In the genomic region with DNA sequence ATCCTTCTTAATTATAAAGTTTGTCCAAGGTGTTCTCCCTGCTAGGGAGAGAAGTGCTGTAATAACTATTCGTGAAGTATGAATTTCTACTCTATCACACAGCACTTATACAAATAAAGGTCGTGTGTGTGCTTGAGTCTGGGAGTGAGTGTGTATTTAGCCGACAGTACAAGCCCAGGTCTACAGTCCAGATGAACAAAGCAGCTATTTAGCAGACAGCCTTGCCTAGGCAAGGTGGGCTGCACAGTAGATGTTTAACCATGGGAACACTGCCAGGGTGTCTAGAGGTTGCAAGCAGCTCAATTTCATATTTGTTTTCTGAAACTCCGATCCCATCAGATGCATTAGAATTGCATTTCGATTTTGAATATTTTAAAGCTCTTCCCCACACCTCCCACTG, we compare ENCODE assay signal across 16 mouse cellular contexts.
A peak's percentile ranks its signal among the peaks of the same experiment; 100 is the strongest.
DNase-seq lines count a peak whose midpoint lies in the region; ATAC-seq and TF ChIP-seq lines count a peak whose summit lies in the region.
"Had no signal": no experiment of that assay in that cellular context is flagged by ENCODE, and none has a peak within 500 bp of the region (broad histone marks: within the 10 kb centered on the region; RNA-seq: fewer than 3 reads in every experiment).

No protein-coding gene starts in this region.

- peak; percentile 45 for DNase-seq in embryonic facial prominence, embryonic 14.5 days (ENCODE audit: low spot score)
- DNase-seq in embryonic facial prominence, embryonic 10.5 days (ENCODE audit: low spot score): no peak
- peak; percentile 63 for DNase-seq in lung, embryonic 14.5 days
- no peak for DNase-seq in lung, postnatal 4 days
- peak; percentile 13 for DNase-seq in brain, embryonic 14.5 days (ENCODE audit: low read depth)
- DNase-seq in thymus, postnatal 10 days (ENCODE audit: low spot score in 2 of 2): no peak
- DNase-seq: adrenal gland, postnatal 10 days; cerebellum, adult 18-20 months; embryo, embryonic 11 days; gastrocnemius, adult 2 months; gastrocnemius, postnatal 25 days had no signal

- H3K27ac ChIP-seq in embryonic facial prominence, embryonic 14.5 days (replicated peaks; ENCODE audit: low read depth, low read length): no peak overlapping the region
- H3K27ac ChIP-seq in embryonic facial prominence, embryonic 10.5 days (replicated peaks): no peak overlapping the region
- no peak overlapping the region for H3K27ac ChIP-seq in lung, embryonic 14.5 days (ENCODE audit: low read depth)
- H3K27ac ChIP-seq in stomach, embryonic 16.5 days (ENCODE audit: low read length): no peak overlapping the region
- H3K27ac ChIP-seq: embryonic facial prominence, embryonic 12.5 days; forebrain, embryonic 13.5 days; gastrocnemius, adult 2 months; hindbrain, embryonic 10.5 days had no signal

- TF ChIP-seq POLR2A in brain, embryonic 14.5 days (IDR thresholded peaks at IDR 0.05; ENCODE audit: borderline replicate concordance, extremely low read depth, insufficient read depth, insufficient read length, poor library complexity, severe bottlenecking): no peak

- H3K36me3 ChIP-seq in embryonic facial prominence, embryonic 14.5 days (ENCODE audit: control insufficient read depth, insufficient read depth, low read length): no peaks in the 10 kb centered on the region
- H3K36me3 ChIP-seq in embryonic facial prominence, embryonic 10.5 days (replicated peaks): no peaks in the 10 kb centered on the region
- H3K36me3 ChIP-seq in lung, embryonic 14.5 days (ENCODE audit: insufficient read depth): no peaks in the 10 kb centered on the region
- H3K36me3 ChIP-seq in stomach, embryonic 16.5 days (ENCODE audit: control insufficient read depth, insufficient read depth, low read length): no peaks in the 10 kb centered on the region
- H3K36me3 ChIP-seq: embryonic facial prominence, embryonic 12.5 days; heart, embryonic 12.5 days; hindbrain, embryonic 10.5 days had no signal

- WGBS in embryonic facial prominence, embryonic 14.5 days: 56% methylated on average over 5 of the region's 5 CpGs
- WGBS in embryonic facial prominence, embryonic 10.5 days: 78% methylated on average over 5 of the region's 5 CpGs
- 51% methylated on average over 5 of the region's 5 CpGs for WGBS in lung, embryonic 14.5 days
- 52% methylated on average over 5 of the region's 5 CpGs for WGBS in stomach, embryonic 16.5 days

- H3K9ac ChIP-seq in embryonic facial prominence, embryonic 14.5 days (ENCODE audit: low read depth, low read length): no peak overlapping the region
- H3K9ac ChIP-seq in lung, embryonic 14.5 days: no peak overlapping the region
- H3K9ac ChIP-seq in stomach, embryonic 16.5 days (ENCODE audit: low read length): no peak overlapping the region
- H3K9ac ChIP-seq: embryonic facial prominence, embryonic 12.5 days; forebrain, embryonic 13.5 days; heart, embryonic 12.5 days had no signal

- no peak overlapping the region for H3K4me3 ChIP-seq in embryonic facial prominence, embryonic 14.5 days (ENCODE audit: low read depth, low read length)
- no peak overlapping the region for H3K4me3 ChIP-seq in embryonic facial prominence, embryonic 10.5 days
- H3K4me3 ChIP-seq in lung, embryonic 14.5 days (ENCODE audit: low read depth, low read length): no peak overlapping the region
- H3K4me3 ChIP-seq in stomach, embryonic 16.5 days (replicated peaks; ENCODE audit: low read length): no peak overlapping the region
- H3K4me3 ChIP-seq: embryonic facial prominence, embryonic 12.5 days; forebrain, embryonic 13.5 days; gastrocnemius, adult 2 months; heart, embryonic 12.5 days; hindbrain, embryonic 10.5 days had no signal

- H3K4me2 ChIP-seq in embryonic facial prominence, embryonic 14.5 days (ENCODE audit: low read depth, low read length): no peak overlapping the region
- H3K4me2 ChIP-seq in lung, embryonic 14.5 days: peak overlapping the region; percentile 23; the same call in 1 of the 2 replicates
- no peak overlapping the region for H3K4me2 ChIP-seq in stomach, embryonic 16.5 days (ENCODE audit: low read depth, low read length)
- H3K4me2 ChIP-seq: embryonic facial prominence, embryonic 12.5 days; forebrain, embryonic 13.5 days; heart, embryonic 12.5 days had no signal

- ATAC-seq in embryonic facial prominence, embryonic 14.5 days (ENCODE audit: low read depth): peak; percentile 44; the same call in 1 of the 2 replicates
- peak; percentile 98 for ATAC-seq in lung, embryonic 14.5 days (ENCODE audit: insufficient read depth)
- ATAC-seq in stomach, embryonic 16.5 days (ENCODE audit: insufficient read depth, low FRiP score): peak; percentile 80; the same call in 1 of the 2 replicates
- ATAC-seq: forebrain, embryonic 13.5 days had no signal

- no peaks in the 10 kb centered on the region for H3K4me1 ChIP-seq in embryonic facial prominence, embryonic 14.5 days (ENCODE audit: control insufficient read depth, insufficient read depth, low read length)
- no peaks in the 10 kb centered on the region for H3K4me1 ChIP-seq in embryonic facial prominence, embryonic 10.5 days
- no peaks in the 10 kb centered on the region for H3K4me1 ChIP-seq in lung, embryonic 14.5 days (ENCODE audit: insufficient read depth)
- H3K4me1 ChIP-seq in stomach, embryonic 16.5 days (ENCODE audit: control insufficient read depth, insufficient read depth, low read length): 0 out of 2 replicates have a peak, but pooled peaks cover 2% of the 10 kb centered on the region
- H3K4me1 ChIP-seq: embryonic facial prominence, embryonic 12.5 days; forebrain, embryonic 13.5 days; heart, embryonic 12.5 days; hindbrain, embryonic 10.5 days had no signal

- H3K9me3 ChIP-seq in embryonic facial prominence, embryonic 14.5 days (ENCODE audit: control insufficient read depth, low read length): no peaks in the 10 kb centered on the region
- H3K9me3 ChIP-seq in embryonic facial prominence, embryonic 10.5 days: no peaks in the 10 kb centered on the region
- H3K9me3 ChIP-seq in lung, embryonic 14.5 days (ENCODE audit: low read depth, low read length): no peaks in the 10 kb centered on the region
- H3K9me3 ChIP-seq in stomach, embryonic 16.5 days (replicated peaks; ENCODE audit: control insufficient read depth, low read length): no peaks in the 10 kb centered on the region
- H3K9me3 ChIP-seq: embryonic facial prominence, embryonic 12.5 days; forebrain, embryonic 13.5 days; heart, embryonic 12.5 days; hindbrain, embryonic 10.5 days had no signal

- no peak for TF ChIP-seq CTCF in lung, embryonic 14.5 days (IDR thresholded peaks at IDR 0.05; ENCODE audit: low read depth)
- TF ChIP-seq CTCF in brain, embryonic 14.5 days (IDR thresholded peaks at IDR 0.05; ENCODE audit: borderline replicate concordance, extremely low read depth, insufficient read depth, insufficient read length): no peak

- H3K27me3 ChIP-seq in embryonic facial prominence, embryonic 14.5 days (replicated peaks; ENCODE audit: control insufficient read depth, insufficient read depth, low read length): no peaks in the 10 kb centered on the region
- H3K27me3 ChIP-seq in embryonic facial prominence, embryonic 10.5 days (replicated peaks; ENCODE audit: low read depth, poor library complexity, severe bottlenecking): no peaks in the 10 kb centered on the region
- no peaks in the 10 kb centered on the region for H3K27me3 ChIP-seq in lung, embryonic 14.5 days (ENCODE audit: insufficient read depth, low read length)
- no peaks in the 10 kb centered on the region for H3K27me3 ChIP-seq in stomach, embryonic 16.5 days (ENCODE audit: control insufficient read depth, insufficient read depth, low read length)
- H3K27me3 ChIP-seq: embryonic facial prominence, embryonic 12.5 days; forebrain, embryonic 13.5 days; heart, embryonic 12.5 days had no signal

Comparison
In these comparisons a context has a peak if more than half of its experiments do, and no peak if none do; other contexts are left out.
1. DNase-seq: peak in embryonic facial prominence, embryonic 14.5 days (single experiment), lung, embryonic 14.5 days (single experiment) and brain, embryonic 14.5 days (single experiment); none in embryonic facial prominence, embryonic 10.5 days (single experiment), lung, postnatal 4 days (0 of 2) and thymus, postnatal 10 days (0 of 2).
2. ATAC-seq: peak in every context shown above with its lines; median percentile 98 in lung, embryonic 14.5 days; 80 in stomach, embryonic 16.5 days; 44 in embryonic facial prominence, embryonic 14.5 days.